Mouse (Mus musculus) left cerebral cortex, postnatal 36 days (tissue): Measurements from ENCODE around the gene Zscan21. TPM values are rescaled to one million over a fixed set of nuclear protein-coding genes. Genes with fewer than 3 reads are reported as not detected.

ENCODE experiments used
- DNase-seq, 2 experiments: peaks; one replicate each; pipeline ENCODE4 v3.0.0; 2021 to 2022; ENCODE audit warnings: low spot score in 2 of 2, mixed read lengths in 1 of 2
- intact Hi-C: fragments of 180-260 bp; cut with DNase I; formaldehyde crosslinking; loops from one replicate; pipeline ENCODE4 v1.15.1; 2025
- total RNA-seq, 2 experiments: library from RNA; stranded (reverse); gene quantifications; 2 replicates each; pipeline ENCODE4 v1.2.3; 2021

Gene Zscan21
- total RNA-seq: 10 to 100 TPM; 16.1 to 16.4 TPM

DNA sequence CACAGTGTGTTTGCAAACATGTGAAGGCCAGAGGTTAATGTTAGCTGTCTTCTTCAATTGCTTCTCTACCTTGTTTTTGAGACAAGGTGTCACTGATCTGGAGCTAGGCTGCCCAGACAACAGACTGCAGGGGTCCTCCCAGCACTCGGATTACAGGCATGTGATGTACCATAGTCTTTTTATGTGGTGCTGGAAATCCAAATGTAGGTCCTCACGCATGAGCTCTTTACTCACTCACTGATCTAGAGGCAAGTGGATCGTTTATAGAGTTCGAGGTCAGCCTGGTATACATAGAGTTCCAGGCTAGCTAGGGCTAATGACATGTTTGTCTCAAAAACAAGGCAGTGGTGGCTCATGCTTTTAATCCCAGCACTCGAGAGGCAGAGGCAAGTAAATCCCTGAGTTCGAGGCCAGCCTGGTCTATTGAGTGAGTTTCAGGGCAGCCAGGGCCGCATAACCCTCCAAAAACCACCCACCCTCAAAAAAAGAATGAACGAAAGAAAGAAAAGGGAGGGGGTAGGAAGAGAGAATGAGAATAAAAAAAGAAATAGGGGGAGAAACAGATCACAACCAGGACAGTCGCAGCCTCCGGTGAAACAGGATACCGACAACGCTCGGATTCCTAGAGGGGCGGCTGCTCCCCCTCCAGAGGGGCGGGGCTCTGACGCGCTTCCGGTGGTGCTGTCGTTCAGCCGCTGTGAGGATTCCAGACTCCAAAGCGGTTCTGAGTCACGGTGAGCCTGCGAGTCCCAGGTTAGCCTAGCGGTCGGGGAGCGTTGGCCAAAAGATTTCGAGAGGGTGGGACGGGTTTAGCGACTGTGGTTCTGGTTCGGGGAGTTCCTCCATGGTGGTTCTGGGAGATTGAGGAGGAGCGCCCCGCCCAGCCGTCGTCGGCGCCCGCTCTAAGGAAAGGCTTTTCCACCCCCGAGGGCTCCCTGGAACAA is at the start of gene Zscan21:
Zscan21 (plus strand) TSS at position 649 of the 944 bp plus-strand sequence.
- intact Hi-C loops: loop anchor here (2.0 to 10.0 kb wide), 3 partner anchors 32 to 322 kb away; partner anchors contain the start of genes Zfp113 and Zkscan1
- peak; percentile 87 to 90 for DNase-seq

DNA sequence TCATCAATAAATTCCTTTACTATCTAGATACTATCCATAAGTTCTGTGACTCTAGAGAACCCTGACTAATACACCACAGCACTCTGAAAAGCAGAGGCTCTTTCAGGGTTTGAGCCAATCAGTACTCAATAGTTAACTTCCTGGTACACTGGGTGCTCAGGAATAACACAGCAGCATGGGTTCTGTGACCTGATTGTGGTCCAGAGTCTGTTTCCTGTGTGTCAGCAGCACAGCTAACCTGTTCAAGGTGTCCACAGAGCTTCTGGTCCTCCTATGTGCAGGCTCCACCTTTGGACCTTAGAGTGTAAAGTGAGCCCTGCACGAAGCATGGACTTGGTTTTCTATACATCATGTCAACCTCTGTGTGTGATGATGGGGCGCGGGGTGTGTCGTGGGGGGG is 42.9 kb upstream of the Zscan21 start:
- no peak for DNase-seq
- intact Hi-C loops: no loop called here

DNA sequence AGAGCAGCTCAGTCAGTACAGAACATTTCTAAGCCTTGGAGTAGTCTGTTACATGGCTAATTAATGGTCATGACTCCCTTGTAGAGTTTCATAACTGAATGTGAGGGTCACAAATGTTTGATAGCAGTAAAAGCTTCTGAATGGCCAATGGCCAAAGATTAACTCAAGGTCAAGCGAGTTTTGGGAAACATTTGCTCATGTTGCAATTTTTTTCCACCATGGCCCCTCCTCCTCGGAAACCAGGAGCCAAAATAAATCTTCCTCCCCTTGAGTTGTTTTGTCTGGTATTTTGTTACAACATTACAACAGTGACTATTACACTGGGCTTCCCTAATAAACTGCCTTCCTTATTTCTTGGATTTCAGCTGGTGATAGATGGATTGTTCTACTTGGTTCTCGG is 41.0 kb upstream of the Zscan21 start:
- intact Hi-C loops: no loop called here

DNA sequence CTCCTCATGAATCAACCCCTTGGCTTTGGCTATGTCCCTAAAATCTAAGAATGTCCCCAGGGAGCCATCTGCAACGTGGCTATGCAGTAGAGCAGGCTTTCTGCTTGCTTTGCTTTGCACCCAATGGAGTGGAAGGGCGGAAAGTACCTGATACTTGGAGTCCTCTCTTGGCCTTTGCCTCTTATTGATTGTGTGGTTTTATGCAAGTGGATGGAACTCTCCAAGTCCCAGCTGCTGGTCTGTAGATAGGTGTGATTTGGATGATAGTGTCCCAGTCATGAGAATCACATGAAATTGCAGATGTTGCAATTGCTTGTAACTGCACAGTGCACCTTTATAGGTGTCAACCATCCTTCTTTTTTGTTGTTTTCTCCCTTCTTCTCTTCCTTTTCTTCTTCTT is 40.6 kb upstream of the Zscan21 start:
- intact Hi-C loops: no loop called here
- DNase-seq: no peak

More for the DNA sequence above, 41.0 kb upstream of the Zscan21 start:
- DNase-seq: no peak

DNA sequence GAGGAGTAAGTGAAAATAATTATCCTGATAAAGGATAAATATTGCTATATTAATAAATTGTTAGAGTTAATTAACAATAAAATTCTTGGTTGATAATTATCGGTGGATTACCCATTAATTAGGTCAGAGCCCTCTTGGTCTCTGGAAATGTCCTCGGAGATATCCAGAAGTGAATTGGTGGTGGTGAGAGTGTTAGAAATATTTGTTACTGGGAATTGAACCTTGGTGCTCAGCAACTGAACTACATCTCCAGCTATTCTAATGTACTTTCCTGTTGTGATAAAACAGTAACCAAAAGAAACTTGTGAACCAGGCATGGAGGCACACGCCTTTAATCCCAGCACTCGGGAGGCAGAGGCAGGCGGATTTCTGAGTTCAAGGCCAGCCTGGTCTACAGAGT is 36.2 kb upstream of the Zscan21 start:
- DNase-seq: no peak
- intact Hi-C loops: no loop called here

DNA sequence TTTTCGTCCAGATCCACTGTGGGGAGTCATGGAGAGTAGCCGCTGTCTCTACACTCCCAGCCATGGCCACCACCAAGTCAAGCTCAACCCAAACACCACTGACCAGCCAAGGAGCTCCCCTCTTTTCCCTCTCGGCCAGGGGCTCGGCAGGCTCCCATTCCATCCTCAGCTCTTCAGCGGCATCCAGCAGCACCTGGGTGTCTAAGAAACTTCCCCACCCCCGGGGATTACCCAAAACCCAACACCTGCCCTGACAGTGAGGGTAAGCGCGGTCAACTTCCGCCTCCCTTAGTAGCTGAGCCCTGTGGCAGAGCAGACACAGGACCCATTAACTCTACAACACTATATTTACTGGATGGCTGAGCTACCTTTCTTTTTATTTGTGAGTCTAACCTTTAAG is 35.3 kb upstream of the Zscan21 start:
- peak in 1 of 2 experiments; percentile 1 for DNase-seq
- intact Hi-C loops: no loop called here

DNA sequence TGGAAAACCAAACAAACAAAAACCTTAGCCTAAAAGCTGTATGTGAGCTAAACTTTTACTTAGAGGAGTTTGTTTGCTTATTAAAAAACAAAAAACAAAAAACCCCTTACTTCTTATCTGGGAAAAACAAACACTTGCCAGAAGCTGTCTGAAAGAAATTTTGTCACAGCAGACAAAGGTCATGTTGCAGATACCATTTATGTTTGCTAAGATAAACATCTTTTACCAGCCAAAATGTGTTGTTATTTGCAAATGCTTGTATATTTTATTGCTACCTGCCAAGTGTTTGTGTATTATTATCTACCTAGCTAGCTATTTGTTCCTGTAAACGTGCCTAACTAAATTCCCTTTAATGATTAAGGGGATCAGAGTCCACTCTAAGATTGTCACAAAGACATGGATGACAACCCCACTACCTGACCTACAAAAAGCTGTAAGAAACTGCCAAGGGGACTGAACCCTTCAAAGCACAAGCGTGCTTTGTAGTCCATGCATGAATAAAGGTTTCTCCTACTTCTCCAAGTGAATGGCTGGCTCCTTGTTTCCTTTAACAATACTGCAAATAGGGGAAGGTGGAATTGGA is 33.3 kb upstream of the Zscan21 start:
- DNase-seq: no peak

DNA sequence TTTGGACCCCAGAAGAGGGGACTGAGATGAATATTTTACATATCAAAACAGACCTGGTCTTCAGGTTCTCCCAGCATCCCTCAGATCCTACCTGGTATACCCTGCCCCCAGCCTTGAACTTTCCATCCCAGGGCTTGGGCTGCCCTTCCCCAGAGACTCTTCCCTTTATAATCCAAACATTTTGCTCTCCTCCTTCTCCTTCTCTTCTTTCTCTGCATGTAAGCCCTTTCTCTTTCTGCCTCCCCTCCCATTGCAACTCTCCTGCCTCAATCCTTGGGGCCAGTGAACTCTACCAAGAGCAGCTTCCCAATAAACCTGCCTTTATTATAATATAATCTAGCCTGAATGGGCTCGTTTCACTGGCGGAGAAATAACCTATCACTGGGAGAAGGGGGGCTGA is 32.8 kb upstream of the Zscan21 start:
- intact Hi-C loops: loop anchor here (1.0 to 2.0 kb wide), 2 partner anchors 33 to 71 kb away; partner anchors contain the start of genes Zfp113 and Zscan21
- no peak for DNase-seq

More for the DNA sequence above, 33.3 kb upstream of the Zscan21 start:
- intact Hi-C loops: no loop called here

DNA sequence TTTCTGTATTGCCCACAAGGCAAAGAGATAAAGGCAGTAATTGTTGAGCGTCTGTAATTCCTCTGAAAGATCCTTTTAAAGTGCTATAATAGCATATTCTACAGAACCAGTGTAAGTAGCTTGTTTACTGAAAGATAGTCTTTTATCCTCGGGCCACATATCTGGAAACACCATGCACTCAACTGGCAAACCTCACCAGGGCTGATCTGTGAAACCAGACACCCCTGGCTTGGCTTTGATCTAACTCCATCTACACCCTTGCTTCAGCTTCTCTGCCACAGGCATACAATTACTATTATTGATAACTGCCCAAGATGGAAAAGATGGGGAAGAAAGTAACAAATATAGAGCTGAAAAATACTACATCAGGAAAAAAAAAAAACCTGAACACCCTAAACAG is 32.2 kb upstream of the Zscan21 start:
- intact Hi-C loops: loop anchor here (1.0 to 2.0 kb wide), 2 partner anchors 32 to 71 kb away; partner anchors contain the start of genes Zfp113 and Zscan21
- no peak for DNase-seq

DNA sequence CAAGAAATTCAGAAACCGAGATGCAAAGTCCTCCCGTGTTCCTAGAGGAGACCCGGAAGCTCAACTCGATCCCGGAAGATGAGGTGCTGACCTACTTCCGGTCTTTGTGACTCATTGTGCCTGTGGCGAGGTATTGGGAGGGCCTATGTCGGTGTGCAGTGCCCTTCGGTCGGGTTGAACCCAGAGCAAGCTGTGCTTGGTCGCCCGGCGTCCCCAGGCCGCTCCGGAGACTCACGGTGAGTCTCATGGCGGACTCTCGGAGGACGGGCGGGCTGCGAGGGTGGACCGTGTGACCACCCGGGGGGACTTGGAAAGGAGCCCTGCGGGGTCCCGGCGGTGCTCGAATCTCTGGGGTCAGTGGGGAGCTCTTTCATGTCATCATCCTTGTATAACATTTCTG is 31.7 kb upstream of the Zscan21 start, which contains the start of gene Zkscan1:
Zkscan1 (plus strand) TSS at position 89 of the 400 bp plus-strand sequence.
- intact Hi-C loops: loop anchor here (1.0 to 2.0 kb wide), 2 partner anchors 32 to 70 kb away; partner anchors contain the start of genes Zfp113 and Zscan21
- DNase-seq: peak; percentile 70 to 81

DNA sequence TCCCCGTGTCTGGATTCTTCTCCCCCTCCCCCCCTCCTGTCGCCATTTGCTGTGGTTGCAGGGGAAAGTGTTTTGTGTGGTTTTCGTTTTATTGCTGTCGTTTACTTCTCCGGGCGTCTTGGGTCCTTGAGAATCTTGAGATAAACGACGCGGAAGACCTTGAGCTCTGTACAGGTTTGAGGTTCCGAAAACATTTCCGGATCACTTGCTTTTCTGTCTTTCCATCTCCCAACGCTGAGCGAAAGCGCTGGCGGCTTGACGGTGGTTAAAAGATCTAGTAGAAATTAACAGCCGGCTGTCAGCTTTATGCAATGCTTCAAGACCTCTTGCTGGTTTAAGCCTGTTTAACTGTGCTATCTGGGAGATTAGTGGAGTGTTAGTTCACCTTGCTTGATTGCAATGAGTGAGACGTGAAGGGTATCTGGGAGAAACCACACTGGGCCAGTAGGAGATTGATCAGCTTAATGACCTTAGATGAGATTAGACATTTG is 31.2 kb upstream of the Zscan21 start:
- intact Hi-C loops: loop anchor here (2.0 kb wide), 1 partner anchor 31 kb away; the partner anchor contains the start of gene Zscan21

DNA sequence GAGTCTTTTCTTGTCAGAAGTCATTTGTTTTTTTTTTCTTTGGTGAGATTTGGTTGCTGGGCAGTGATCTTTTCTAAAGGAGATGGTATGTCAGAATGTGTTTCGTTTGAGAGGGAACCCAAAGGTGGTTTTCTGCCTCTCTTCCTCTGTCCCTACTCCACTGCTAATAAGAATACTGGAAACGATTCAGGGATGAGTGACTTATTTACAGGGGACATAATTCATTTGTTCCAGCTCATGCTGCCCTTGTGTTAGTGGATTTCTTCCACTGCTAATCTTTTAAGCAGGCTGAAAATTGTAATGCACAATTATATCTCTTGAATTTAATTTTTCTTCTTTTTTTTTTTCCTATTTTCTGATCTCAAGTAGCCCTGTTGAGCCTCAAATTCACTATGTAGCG is 29.9 kb upstream of the Zscan21 start:
- intact Hi-C loops: no loop called here
- no peak for DNase-seq

More for the DNA sequence above, 31.2 kb upstream of the Zscan21 start:
- DNase-seq: peak; percentile 14 to 23

DNA sequence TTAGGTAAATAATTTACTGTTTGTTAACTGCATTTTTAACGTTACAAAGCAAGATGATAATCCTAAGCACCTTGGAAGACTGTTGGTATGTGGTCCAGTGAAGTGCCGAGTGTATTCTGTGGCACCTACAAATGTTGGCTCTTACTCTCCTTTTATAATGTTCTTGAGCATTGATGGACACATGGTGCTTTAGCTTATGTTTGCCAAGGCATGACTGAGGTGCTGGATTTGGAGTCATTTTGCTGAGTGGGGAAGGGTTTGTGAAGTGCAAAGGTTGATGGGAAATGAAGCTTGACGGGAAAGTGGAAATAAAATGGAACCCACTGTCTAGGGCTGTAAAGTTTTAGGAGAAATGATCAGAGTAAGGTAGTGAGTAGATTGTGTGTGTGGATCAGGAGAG is 28.3 kb upstream of the Zscan21 start:
- DNase-seq: no peak
- intact Hi-C loops: no loop called here

DNA sequence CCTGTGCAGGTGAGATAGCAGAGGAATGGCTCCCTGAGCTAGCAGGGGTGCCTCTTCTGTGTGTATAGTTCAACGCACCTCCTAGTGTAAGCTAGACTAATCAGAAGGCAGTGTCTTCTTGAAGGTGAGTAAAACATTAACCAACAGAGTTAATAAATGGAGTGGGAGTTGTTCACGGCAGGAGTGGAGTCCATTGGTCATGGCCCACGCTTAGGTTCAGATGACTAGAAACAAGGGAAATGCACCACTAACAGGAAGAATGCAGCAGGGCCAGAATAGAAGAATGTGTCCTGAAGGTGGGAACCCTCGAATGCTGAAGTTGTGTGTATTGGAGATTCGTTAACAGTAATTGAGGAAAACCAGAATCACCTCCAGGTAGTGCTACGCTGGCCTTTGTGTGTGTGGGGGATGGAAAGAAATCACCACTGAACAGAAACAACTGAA is 27.6 kb upstream of the Zscan21 start:
- intact Hi-C loops: no loop called here

DNA sequence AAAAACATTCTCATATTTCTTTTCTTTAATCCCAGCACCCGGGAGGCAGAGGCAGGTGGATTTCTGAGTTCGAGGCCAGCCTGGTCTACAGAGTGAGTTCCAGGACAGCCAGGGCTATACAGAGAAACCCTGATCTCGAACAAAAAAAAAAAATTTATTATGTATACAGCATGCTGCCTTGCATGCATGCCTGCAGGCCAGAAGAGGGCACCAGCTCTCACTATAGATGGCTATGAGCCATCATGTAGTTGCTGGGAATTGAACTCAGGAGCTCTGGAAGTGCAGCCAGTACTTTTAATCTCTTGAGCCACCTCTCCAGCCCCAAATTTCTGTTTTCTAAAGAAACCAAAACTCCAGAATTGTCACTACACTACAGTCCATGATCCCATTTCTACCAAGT is 26.4 kb upstream of the Zscan21 start:
- DNase-seq: no peak
- intact Hi-C loops: no loop called here

More for the DNA sequence above, 27.6 kb upstream of the Zscan21 start:
- DNase-seq: no peak

DNA sequence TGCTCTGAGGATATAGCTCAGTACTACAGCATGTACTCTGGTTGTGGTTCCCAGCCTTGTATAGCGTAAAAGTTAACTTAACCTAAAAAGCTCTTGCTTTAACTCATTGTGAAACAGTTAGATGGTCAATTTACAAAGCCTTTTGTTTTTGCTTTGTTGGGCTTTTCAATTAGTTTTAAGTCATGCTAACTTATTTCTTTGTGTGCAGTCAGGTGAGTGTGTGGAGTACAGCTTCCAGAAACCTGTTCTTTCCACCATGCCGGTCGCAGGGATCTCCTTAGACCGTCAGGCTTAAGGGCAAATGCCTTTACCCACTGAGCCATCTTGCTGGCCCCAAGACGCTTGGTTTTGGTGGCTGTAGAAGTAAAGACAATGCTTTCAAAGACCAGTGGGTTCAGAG is 26.0 kb upstream of the Zscan21 start:
- DNase-seq: no peak

DNA sequence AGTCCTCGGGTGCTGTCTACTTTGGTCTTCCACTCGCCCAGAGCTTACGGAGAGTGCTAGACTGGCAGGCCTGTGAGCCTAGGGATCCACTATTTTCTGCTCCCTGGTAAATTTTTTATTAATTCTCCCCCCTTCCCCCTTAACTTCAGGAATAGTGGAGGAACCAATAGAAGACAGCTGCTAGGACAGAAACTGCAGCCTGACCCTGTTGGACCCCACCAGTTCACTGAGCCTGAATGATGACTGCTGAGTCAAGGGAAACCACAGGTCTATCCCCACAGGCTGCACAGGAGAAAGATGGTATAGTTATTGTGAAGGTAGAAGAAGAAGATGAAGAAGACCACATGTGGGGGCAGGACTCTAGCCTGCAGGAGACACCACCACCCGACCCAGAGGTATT is 23.9 kb upstream of the Zscan21 start:
- no peak for DNase-seq
- intact Hi-C loops: no loop called here

More for the DNA sequence above, 26.0 kb upstream of the Zscan21 start:
- intact Hi-C loops: no loop called here

DNA sequence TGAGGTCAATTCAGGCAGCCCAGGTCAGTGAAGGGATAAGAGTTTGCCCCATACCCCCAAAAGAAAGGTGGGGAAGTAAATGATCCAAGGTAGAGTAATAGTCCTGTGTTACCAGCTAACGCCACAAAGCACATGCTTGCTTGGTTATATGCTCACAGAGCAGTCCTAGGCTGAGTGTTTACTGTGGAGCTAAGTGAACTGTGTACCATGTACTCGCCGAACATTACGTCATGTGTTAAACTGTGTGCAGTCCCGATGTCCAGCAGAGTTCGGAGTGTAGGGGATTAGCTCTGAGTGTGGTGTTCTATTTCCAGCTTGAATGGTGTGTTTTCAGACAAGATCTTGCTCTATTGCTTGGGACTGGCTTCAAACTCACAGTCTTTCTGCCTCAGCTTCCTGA is 22.2 kb upstream of the Zscan21 start:
- intact Hi-C loops: no loop called here

DNA sequence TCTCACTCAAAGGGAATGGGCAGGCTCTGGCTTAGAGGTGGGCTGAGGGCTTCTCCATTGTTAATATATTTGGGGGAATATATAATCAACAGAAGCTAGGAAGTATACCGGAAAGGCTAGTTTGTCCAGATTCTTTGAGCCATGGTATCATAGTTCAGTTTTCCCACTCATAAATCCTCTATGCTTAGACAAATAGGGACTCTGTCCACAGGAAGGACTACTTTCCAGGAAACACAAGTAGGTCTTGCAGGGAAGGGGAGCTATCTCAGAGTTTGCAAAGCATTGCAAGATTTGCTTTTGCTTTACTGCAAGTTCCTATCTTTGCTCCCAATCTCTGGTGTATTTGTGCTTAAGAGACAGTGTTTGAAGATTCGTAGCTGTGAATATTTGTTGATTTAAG is 11.7 kb upstream of the Zscan21 start:
- intact Hi-C loops: no loop called here
- DNase-seq: no peak

More for the DNA sequence above, 22.2 kb upstream of the Zscan21 start:
- DNase-seq: no peak

DNA sequence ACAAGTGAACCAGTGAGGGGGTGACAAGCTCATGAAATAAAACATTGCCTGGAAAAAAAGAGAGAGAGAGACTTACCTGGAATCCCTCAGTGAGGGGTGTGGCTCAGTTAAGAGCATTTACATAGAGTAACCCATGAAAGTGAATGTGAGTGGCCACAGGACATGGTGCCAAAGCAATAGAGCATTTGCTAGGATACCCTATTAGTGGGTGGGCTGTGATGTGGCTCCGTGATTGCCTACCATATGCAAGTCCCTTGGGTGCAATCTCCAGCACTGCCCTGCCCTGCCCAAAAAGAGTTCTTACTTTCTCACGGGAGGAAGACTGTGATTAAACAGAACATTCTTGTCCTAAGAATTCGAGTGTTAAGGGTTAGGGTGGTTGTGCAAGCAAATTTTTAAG is 9.6 kb upstream of the Zscan21 start:
- no peak for DNase-seq
- intact Hi-C loops: no loop called here
